Mouse (Mus musculus): Measurements from ENCODE around the gene Aspg.

The Aspg gene

GRCm38 (mm10) chr12:112151244-112151979 is 44.9 kb downstream of the Aspg start:
- no peak for DNase-seq (ENCODE audit: low spot score)

GRCm38 (mm10) chr12:112151980-112152362 is 45.5 kb downstream of the Aspg start:
- DNase-seq (ENCODE audit: low spot score): no peak

GRCm38 (mm10) chr12:112153597-112153996 is 47.1 kb downstream of the Aspg start:
- no peak for DNase-seq (ENCODE audit: low spot score)

DNA sequence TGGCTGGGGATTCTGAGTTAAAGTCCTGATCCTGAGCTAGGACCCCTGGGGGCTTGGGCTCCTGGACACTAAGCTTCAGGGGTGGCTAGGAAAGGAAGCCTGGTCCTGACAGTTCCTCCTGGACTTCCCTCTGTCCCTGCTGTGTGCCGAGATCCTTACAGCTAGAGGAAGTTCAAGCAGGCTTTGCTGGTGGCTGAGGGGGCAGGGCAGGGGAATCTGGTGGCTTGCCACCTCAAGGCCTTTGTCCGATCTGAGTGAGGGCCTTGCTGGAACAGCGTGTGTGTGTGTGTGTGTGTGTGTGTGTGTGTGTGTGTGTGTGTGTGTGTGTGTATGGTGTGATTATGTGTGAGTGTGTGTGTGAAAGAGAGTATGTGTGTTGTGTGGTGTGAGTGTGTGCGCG is 48.0 kb downstream of the Aspg start:
- no peak for DNase-seq (ENCODE audit: low spot score)

DNA sequence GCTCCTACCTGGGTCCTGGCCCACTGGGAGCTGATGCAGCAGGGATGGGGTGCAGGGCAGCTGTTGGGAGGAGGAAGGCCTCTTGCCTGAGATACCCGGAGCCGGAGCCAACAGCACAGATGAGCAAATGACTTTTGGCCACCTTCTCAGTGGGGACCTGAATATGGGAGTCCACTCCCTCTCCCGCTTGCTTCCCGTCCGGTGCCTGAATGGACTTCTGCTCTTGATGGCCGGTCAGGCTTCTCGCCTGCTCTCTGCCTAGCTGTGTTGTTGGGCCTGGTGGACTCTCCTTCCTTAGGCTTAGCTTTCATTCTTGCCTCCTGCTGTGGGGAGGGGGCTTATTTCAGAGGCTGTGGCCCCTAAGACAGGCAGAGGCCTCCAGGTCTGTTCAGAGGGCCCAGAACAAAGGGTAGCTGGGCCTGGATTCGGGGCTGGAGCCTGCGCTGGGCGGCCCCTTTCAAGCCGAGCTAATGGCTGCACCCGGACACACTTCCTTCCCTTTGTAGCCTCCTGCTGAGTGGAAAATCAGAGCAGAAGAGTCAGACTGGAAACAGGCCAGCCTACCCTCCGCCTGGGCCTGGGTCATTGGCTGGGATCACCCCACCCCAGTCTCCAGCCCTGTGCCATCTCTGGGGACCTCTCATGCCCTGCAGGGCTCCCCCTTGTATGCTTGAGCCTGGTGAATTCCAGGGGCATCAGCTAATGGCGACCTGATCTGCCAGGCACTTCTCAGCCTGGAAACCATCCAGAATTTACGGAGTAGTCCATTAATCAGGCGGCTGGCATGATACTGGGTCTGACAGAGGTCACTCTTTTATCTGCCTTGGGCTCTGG is 49.0 kb downstream of the Aspg start:
- no peak for DNase-seq (ENCODE audit: low spot score)

- no peak for DNase-seq (ENCODE audit: low spot score)
Measured at GRCm38 (mm10) chr12:112156804-112157203, 50.3 kb downstream of the Aspg start.

DNA sequence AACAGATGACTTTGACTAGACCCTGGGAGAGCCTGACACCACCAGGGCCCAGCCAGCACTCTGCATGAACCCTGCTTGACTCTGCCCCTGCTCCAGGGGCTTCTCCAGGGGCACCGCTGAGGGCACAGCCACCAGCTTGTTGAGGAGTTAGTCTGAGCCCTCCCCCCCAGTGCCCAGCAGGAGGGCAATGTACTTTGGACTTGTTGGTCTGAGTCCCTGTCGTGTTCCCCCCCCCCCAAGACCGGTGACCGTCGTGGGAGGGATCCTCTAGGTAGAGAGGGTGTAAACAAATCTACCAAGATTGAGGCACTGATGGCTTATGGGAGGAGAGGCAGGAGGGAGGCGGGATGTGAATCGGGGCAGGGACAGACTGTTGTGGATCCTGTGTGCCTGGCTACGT is 51.8 kb downstream of the Aspg start:
- no peak for DNase-seq (ENCODE audit: low spot score)

DNA sequence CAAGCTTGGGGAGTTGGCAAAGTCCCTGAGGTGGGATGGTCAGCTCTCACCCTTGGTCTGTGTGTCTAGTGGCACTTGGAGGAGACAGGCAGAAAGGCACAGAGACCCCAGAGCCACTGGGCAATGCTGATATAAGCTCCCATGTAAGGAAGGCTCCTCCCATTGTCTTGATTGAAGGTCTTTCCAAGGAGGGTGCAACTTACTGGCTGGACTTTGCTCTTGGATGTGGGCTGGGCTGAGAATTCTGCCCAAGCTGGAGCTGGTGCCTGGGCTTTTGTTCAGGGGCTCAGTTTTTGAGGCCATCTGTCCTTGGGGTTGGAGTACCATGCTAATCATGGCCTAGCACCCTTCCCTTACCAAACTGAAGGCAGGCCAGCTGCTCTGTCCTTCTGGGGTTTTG is 52.3 kb downstream of the Aspg start:
- DNase-seq (ENCODE audit: low spot score): no peak

DNA sequence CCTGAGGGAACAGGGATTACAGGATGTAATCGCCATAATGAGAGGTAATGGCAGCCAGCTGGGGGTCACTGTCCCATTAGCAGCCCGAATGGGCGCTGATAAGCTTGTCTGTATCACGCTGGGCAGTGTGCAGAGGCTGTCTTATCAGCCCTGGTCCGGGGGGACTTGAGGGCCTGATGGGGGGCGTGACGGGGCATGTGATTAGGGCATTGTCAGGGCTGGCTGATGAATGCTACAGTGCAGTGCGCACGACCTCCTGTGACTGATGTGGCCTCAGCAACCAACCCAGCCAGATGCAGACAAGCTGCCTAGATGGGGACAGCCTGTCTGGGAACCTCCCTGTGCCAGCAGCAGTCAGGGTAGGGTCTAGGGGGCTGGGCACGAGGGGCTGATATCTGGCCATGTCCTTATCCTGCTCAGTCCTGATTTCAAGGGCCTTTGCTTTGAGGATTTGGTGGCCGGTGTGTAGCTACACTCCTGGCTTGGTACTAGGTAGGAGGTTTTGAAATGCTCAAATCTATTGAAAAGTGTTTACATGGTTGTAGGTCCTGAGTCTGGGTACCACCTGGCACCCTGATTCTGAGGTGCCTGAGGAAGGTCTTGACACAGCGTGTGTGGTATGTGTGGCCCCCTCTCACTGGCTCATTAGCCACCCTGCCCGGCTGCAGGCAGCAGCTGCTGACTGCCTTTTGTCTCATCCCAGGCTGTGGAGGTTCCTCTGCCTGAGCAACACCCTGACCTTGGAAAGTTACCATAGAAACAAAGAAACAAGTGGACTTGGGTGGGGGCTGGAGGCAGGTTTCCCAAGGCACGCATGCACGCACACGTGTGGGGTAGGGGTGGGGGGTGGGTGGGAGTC is 57.7 kb downstream of the Aspg start:
- DNase-seq (ENCODE audit: low spot score): no peak

GRCm38 (mm10) chr12:112164840-112165219 is 58.4 kb downstream of the Aspg start:
- no peak for DNase-seq (ENCODE audit: low spot score)

GRCm38 (mm10) chr12:112169240-112169639 is 62.8 kb downstream of the Aspg start:
- DNase-seq (ENCODE audit: low spot score): no peak

DNA sequence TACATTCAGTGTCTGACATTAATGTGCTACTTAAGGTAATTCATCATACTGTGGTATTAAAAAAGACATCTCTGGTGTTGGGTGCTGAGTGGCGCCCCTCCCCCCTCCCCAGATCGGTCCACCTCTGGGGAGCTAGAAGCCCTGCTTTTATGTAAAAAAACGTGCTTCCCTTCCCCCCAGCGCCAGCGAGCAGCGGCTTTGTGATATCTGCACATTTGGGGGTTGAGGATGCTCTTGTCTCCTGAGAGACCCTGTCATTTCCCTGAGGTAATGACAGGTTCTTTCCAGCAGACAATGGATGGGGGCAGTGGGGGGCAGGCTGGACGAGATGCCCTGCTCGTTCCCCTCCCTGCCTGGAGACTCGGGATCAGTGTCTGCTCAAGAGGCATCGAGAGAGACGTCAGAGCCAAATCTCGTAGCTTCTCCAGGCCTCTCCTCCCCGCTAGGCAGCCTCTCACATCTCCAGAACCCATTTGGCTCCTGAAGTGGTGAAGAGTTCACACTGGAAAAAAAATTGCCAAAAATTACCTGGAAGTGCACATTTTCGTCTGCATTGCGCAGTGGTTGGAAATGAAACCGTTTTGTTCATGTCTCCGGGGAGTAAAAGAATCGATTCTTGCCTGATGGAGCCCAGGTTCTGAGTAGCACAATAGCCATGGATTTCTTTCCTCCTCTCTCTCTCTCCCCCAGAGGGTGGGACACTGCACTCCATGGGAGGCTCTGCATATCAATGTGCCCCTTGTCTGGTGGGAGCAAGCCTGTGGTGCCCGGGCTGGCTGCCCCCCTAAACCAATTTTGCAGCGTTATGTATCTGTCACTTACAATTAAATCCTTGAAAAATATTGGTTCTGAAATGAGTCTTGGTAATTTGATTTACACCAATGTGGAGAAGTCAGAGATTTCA is 64.4 kb downstream of the Aspg start:
- no peak for DNase-seq (ENCODE audit: low spot score)

GRCm38 (mm10) chr12:112171657-112172056 is 65.2 kb downstream of the Aspg start:
- no peak for DNase-seq (ENCODE audit: low spot score)

- no peak for DNase-seq (ENCODE audit: low spot score)
Measured at GRCm38 (mm10) chr12:112172214-112172613, 65.7 kb downstream of the Aspg start.
